Mouse (Mus musculus): ENCODE data around the gene Plac1. TPM values are rescaled to one million over a fixed set of nuclear protein-coding genes. Genes with fewer than 3 reads are reported as not detected.

Gene Plac1
- polyA plus RNA-seq, 1 experiment from 2014 or later: 0.44 TPM

DNA sequence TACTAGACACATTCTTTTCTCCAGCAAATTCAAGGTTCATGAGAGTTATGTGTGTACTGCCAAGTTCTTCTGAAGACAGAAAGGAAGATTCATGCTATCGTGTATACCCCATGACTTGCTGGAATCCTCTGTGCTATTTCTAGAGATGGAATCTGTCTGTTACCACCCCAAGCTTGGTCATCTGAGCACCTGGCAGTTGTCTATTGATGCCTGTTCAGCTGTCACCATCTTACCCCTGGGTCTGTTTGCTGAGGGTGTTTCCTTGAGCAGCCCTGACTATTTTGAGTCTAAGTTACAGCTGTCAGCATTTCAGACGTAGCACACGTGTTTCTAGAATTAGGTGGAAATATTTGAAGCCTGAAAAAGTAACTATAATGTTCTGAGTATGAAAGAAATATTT lies 60.1 kb downstream of the Plac1 start:
- ATAC-seq (replicated peaks): no peak
- WGBS: 91% methylated on average over 3 of the region's 3 CpGs
- no peak overlapping the region for H3K4me3 ChIP-seq
- no peaks in the 10 kb centered on the region for H3K36me3 ChIP-seq (replicated peaks)
- no peaks in the 10 kb centered on the region for H3K9me3 ChIP-seq
- H3K4me2 ChIP-seq: no peak overlapping the region
- H3K4me1 ChIP-seq: no peaks in the 10 kb centered on the region
- no peak overlapping the region for H3K27ac ChIP-seq
- no peak overlapping the region for H3K9ac ChIP-seq
- no peaks in the 10 kb centered on the region for H3K27me3 ChIP-seq (replicated peaks)

- Histone ChIP-seq H3K4me2 (no peak overlapping the region), H3K27ac (no peak overlapping the region), H3K4me1 (no peaks in the 10 kb centered on the region), H3K9ac (no peak overlapping the region), H3K4me3 (no peak overlapping the region), H3K9me3 (no peaks in the 10 kb centered on the region), H3K27me3 (replicated peaks) (no peaks in the 10 kb centered on the region), H3K36me3 (replicated peaks) (no peaks in the 10 kb centered on the region)
- no peak for ATAC-seq (replicated peaks)
- 91% methylated on average over 5 of the region's 5 CpGs for WGBS
Observed at GRCm38 (mm10) chrX:53176296-53176695, 63.6 kb downstream of the Plac1 start.

DNA sequence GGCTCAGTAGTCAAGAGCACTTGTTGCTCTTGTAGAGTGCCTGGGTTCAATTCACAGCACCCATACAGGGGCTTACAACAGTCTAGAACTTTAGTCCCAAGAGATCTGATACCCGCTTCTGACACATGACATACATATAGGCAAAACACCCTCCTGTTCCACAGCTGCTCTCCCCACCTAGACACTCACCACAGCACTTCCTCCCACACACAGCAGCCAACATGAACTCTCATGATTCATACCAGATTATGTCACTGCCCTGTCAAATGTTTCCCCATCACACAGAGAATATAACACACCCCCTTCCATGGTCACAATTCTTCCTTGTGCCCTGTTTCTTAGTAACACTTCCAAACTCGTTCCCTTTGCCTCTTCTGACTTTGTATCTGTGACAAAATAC lies 71.3 kb downstream of the Plac1 start:
- WGBS: 79% methylated on average over 2 of the region's 2 CpGs

GRCm38 (mm10) chrX:53166901-53167525 lies 72.9 kb downstream of the Plac1 start:
- no peak overlapping the region for H3K9ac ChIP-seq
- ATAC-seq (replicated peaks): no peak
- no peaks in the 10 kb centered on the region for H3K36me3 ChIP-seq (replicated peaks)
- WGBS: 68% methylated on average over 4 of the region's 4 CpGs
- no peak overlapping the region for H3K4me3 ChIP-seq
- H3K27me3 ChIP-seq (replicated peaks): no peaks in the 10 kb centered on the region
- no peaks in the 10 kb centered on the region for H3K4me1 ChIP-seq
- H3K4me2 ChIP-seq: no peak overlapping the region
- H3K27ac ChIP-seq: no peak overlapping the region
- no peaks in the 10 kb centered on the region for H3K9me3 ChIP-seq

More for the DNA sequence above, 71.3 kb downstream of the Plac1 start:
- Histone ChIP-seq H3K4me1 (no peaks in the 10 kb centered on the region), H3K9ac (no peak overlapping the region), H3K27ac (no peak overlapping the region), H3K4me3 (no peak overlapping the region), H3K9me3 (no peaks in the 10 kb centered on the region), H3K4me2 (no peak overlapping the region), H3K27me3 (replicated peaks) (no peaks in the 10 kb centered on the region), H3K36me3 (replicated peaks) (no peaks in the 10 kb centered on the region)
- ATAC-seq (replicated peaks): no peak

DNA sequence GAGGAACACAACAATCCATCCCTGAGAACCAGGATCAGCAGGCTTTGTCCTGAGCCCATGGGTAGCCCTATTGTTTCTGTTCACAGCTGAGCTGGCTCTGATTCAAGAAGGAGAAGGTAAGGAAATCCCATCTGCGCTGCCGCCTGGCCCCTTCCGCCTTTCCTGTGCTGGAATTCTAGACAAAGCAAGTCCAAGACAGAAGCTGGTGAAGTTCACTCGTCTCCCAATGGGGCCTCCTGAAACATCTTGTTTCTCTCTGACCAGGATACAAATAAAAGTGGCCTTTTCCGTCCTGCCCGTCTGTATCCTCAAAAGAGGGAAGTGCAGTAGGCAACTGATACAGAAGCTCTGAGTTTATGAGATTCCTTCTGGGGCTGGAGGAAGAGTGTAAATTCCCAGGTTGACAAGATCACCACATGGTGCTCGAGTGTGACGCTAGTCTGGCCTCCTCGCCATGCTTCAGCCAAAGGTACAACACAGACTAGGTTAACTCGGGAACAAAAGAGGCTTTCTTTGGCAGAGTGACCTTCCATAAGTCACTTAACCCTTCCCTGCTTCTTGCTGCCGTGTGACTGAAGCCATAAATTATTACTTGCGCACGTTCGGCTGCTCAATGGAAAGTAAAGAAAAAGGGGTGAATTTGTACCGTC lies 73.5 kb downstream of the Plac1 start:
- no peaks in the 10 kb centered on the region for H3K4me1 ChIP-seq
- no peak overlapping the region for H3K27ac ChIP-seq
- no peak overlapping the region for H3K4me2 ChIP-seq
- H3K36me3 ChIP-seq (replicated peaks): no peaks in the 10 kb centered on the region
- H3K9me3 ChIP-seq: no peaks in the 10 kb centered on the region
- no peak overlapping the region for H3K9ac ChIP-seq
- no peak overlapping the region for H3K4me3 ChIP-seq
- no peaks in the 10 kb centered on the region for H3K27me3 ChIP-seq (replicated peaks)
- ATAC-seq (replicated peaks): no peak
- WGBS: 54% methylated on average over 15 of the region's 15 CpGs

DNA sequence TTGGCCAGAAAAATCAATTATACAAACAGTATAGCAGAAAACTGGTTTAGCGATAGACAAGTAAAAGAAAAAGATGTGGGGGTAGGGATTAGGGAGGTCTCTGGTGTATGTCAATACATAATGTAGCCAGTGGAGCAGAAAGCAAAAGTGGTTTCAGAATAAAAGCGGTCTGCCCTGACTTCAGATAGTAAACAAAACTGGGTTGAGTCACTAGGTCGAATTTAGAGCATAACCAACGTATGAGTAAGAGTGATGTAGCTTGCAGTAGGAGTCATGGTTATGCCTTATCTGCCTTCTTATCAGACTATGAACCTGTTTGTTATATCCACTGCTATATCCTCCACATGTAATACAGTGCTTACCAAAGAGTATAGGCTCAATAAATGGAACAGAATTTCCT lies 77.3 kb downstream of the Plac1 start:
- H3K27me3 ChIP-seq (replicated peaks): peaks cover 5% of the 10 kb centered on the region; the same call in 1 of the 2 replicates
- H3K27ac ChIP-seq: no peak overlapping the region
- no peak overlapping the region for H3K4me3 ChIP-seq
- H3K9ac ChIP-seq: no peak overlapping the region
- no peaks in the 10 kb centered on the region for H3K9me3 ChIP-seq
- no peaks in the 10 kb centered on the region for H3K4me1 ChIP-seq
- no peak overlapping the region for H3K4me2 ChIP-seq
- H3K36me3 ChIP-seq (replicated peaks): no peaks in the 10 kb centered on the region
- ATAC-seq (replicated peaks): no peak
- 42% methylated on average over 4 of the region's 4 CpGs for WGBS

GRCm38 (mm10) chrX:53161583-53161982 lies 78.3 kb downstream of the Plac1 start:
- Histone ChIP-seq H3K27ac (no peak overlapping the region), H3K4me1 (no peaks in the 10 kb centered on the region), H3K4me2 (no peak overlapping the region), H3K36me3 (replicated peaks) (no peaks in the 10 kb centered on the region), H3K27me3 (replicated peaks) (peaks cover 5% of the 10 kb centered on the region; the same call in 1 of the 2 replicates), H3K4me3 (no peak overlapping the region), H3K9ac (no peak overlapping the region), H3K9me3 (no peaks in the 10 kb centered on the region)
- no peak for ATAC-seq (replicated peaks)
- WGBS: 60% methylated on average over 4 of the region's 4 CpGs

DNA sequence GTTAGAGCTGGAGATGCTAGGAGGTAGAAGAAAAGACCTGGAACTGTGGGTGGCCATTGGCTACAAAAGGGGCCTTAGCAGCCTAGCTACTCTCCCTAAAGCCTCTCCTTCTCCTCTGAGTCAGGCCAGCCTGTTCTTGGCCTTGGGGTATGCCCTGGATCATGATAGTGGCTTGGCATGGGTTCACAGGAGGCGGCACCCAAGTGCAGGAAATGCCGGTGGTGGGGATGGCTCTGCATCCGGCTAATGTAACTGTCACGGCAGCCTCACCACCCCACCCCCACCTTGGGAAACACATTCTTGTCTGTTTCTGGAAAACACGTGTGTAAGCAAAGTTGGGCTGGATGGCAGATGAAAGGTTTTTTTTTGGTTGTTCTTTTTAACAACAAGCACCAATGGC lies 78.8 kb downstream of the Plac1 start:
- Histone ChIP-seq H3K4me1 (no peaks in the 10 kb centered on the region), H3K4me2 (no peak overlapping the region), H3K27me3 (replicated peaks) (peaks cover 5% of the 10 kb centered on the region; the same call in 1 of the 2 replicates), H3K9me3 (no peaks in the 10 kb centered on the region), H3K36me3 (replicated peaks) (no peaks in the 10 kb centered on the region), H3K27ac (no peak overlapping the region), H3K9ac (no peak overlapping the region), H3K4me3 (no peak overlapping the region)
- 80% methylated on average over 5 of the region's 5 CpGs for WGBS
- no peak for ATAC-seq (replicated peaks)

GRCm38 (mm10) chrX:53148039-53148438 lies 91.9 kb downstream of the Plac1 start:
- Histone ChIP-seq H3K36me3 (replicated peaks) (no peaks in the 10 kb centered on the region), H3K4me2 (no peak overlapping the region), H3K27ac (no peak overlapping the region), H3K27me3 (replicated peaks) (no peaks in the 10 kb centered on the region), H3K4me3 (no peak overlapping the region), H3K9ac (no peak overlapping the region), H3K4me1 (no peaks in the 10 kb centered on the region), H3K9me3 (no peaks in the 10 kb centered on the region)
- 66% methylated on average over 2 of the region's 2 CpGs for WGBS
- ATAC-seq (replicated peaks): no peak

- no peaks in the 10 kb centered on the region for H3K36me3 ChIP-seq (replicated peaks)
- H3K4me2 ChIP-seq: no peak overlapping the region
- no peak overlapping the region for H3K27ac ChIP-seq
- H3K4me1 ChIP-seq: no peaks in the 10 kb centered on the region
- H3K9ac ChIP-seq: no peak overlapping the region
- H3K4me3 ChIP-seq: no peak overlapping the region
- H3K9me3 ChIP-seq: no peaks in the 10 kb centered on the region
- 85% methylated on average over 5 of the region's 5 CpGs for WGBS
- no peaks in the 10 kb centered on the region for H3K27me3 ChIP-seq (replicated peaks)
- ATAC-seq (replicated peaks): no peak
Observed at GRCm38 (mm10) chrX:53146389-53146917, 93.5 kb downstream of the Plac1 start.

GRCm38 (mm10) chrX:53139641-53140040 lies 100.3 kb downstream of the Plac1 start:
- H3K36me3 ChIP-seq (replicated peaks): no peaks in the 10 kb centered on the region
- H3K27ac ChIP-seq: no peak overlapping the region
- H3K4me2 ChIP-seq: no peak overlapping the region
- ATAC-seq (replicated peaks): no peak
- no peak overlapping the region for H3K4me3 ChIP-seq
- H3K9ac ChIP-seq: no peak overlapping the region
- H3K4me1 ChIP-seq: no peaks in the 10 kb centered on the region
- 92% methylated on average over 2 of the region's 2 CpGs for WGBS
- no peaks in the 10 kb centered on the region for H3K27me3 ChIP-seq (replicated peaks)
- no peaks in the 10 kb centered on the region for H3K9me3 ChIP-seq

DNA sequence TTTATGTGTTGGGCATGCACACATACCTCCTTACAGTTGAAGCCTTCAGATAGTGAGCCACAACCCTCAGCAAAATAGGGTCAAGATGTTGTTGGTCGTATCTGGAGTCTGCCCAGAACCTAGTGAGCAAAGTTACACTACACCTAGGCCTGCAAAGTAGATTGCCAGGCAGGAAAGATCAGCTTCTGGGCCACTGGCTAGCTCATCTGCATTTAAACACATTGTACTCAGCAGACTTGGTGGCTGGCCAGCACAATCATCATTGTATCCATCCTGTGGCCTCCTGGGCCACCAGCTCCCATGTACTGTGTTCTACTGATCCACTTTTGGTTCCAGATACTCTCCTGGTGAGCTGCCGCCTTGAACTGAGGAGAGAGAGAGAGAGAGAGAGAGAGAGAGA lies 102.8 kb downstream of the Plac1 start:
- H3K9me3 ChIP-seq: no peaks in the 10 kb centered on the region
- H3K4me3 ChIP-seq: no peak overlapping the region
- ATAC-seq (replicated peaks): no peak
- H3K4me1 ChIP-seq: no peaks in the 10 kb centered on the region
- H3K27ac ChIP-seq: no peak overlapping the region
- no peak overlapping the region for H3K4me2 ChIP-seq
- 73% methylated on average over 2 of the region's 2 CpGs for WGBS
- H3K9ac ChIP-seq: no peak overlapping the region
- H3K36me3 ChIP-seq (replicated peaks): no peaks in the 10 kb centered on the region
- no peaks in the 10 kb centered on the region for H3K27me3 ChIP-seq (replicated peaks)

DNA sequence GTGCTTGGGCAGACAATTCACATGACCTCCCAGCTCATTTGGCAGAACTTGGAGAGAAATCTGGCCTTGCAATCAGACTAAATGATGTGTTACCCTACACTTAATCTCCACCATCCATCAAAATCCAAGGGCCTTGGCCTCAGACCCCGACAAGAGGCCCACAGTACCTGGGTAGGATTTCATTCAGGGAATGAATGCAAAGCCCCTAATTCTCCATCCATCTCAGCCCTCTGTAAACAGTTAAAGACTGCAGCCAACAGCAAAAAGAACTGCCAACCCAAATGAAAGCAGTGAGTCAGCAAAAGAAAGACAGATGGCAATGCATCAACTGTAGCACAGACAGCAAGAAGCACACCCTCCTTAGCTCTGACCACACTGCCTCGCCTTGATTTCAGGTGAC lies 110.4 kb downstream of the Plac1 start:
- H3K27ac ChIP-seq: no peak overlapping the region

More for the DNA sequence above, 110.4 kb downstream of the Plac1 start:
- WGBS: 63% methylated on average over 2 of the region's 2 CpGs
- Histone ChIP-seq H3K4me2 (no peak overlapping the region), H3K9me3 (no peaks in the 10 kb centered on the region), H3K4me1 (no peaks in the 10 kb centered on the region), H3K9ac (no peak overlapping the region), H3K27me3 (replicated peaks) (no peaks in the 10 kb centered on the region), H3K36me3 (replicated peaks) (no peaks in the 10 kb centered on the region), H3K4me3 (no peak overlapping the region)
- ATAC-seq (replicated peaks): no peak
